Mouse (Mus musculus) bone marrow macrophage, adult 2 months (primary cell): ENCODE results near the gene Chadl.

Experiments used
- CTCF ChIP-seq: IDR thresholded peaks from 2 replicates; pipeline ENCODE4 v1.5.1; 2012; ENCODE audit warnings: low read depth, mild to moderate bottlenecking, low read length, moderate library complexity
- POLR2A ChIP-seq: IDR thresholded peaks from 2 replicates; pipeline ENCODE4 v1.6.1; 2012; ENCODE audit warnings: mild to moderate bottlenecking, low read depth, low read length, borderline replicate concordance

DNA sequence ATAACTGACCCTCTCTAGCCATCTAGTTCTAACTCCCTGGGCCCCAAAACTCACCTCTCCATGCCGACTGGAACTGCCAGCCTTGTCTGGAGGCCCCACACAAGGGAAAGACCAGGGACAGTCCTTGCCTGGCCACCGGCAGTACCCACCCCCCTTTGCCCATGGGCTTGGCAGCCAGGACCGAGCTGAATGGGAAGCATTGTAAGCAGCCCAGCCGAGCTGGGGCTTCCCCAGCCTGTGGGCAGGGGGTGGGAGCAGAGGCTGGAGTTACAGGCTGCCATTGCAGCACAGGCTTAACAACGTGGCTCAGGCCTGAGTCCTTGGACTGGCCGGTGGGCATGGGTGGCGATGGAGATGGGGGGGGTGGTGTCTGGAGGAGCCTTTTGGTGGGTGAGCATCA is at the start of gene Chadl:
- no peak for TF ChIP-seq POLR2A
- no peak for TF ChIP-seq CTCF
